Mouse (Mus musculus) gastrocnemius, adult 2 months (tissue): ENCODE data around the gene Ppp1r12b. TPM values are rescaled to one million over a fixed set of nuclear protein-coding genes. Genes with fewer than 3 reads are reported as not detected.

ENCODE experiments used
- DNase-seq: peaks from one replicate; pipeline ENCODE4 v3.0.0; 2022
- H3K27ac ChIP-seq: fragments of 200-600 bp; 2 replicates; pipeline ENCODE4 v1.8.1; 2022; ENCODE audit warnings: mild to moderate bottlenecking
- H3K4me3 ChIP-seq: fragments of 200-600 bp; 2 replicates; pipeline ENCODE4 v1.8.1; 2022; ENCODE audit warnings: mild to moderate bottlenecking, moderate library complexity
- CTCF ChIP-seq: fragments of 200-600 bp; IDR thresholded peaks from 2 replicates; pipeline ENCODE4 v1.8.1; 2022; ENCODE audit warnings: antibody characterized with exemption, mild to moderate bottlenecking, moderate library complexity
- intact Hi-C: fragments of 180-260 bp; cut with DNase I; formaldehyde crosslinking; loops from one replicate; pipeline ENCODE4 v1.15.1; 2025
- total RNA-seq, 2 experiments: library from RNA; stranded (reverse); gene quantifications; 2 replicates each; pipeline ENCODE4 v1.2.3; 2021

The Ppp1r12b gene
- total RNA-seq, 2 experiments from 2014 or later = 172 to 212 TPM

- intact Hi-C loops = loop anchor here (5.0 to 10.0 kb wide), 2 partner anchors 43 to 206 kb away; partner anchors contain the start of gene Ube2t
- peak; percentile 67 for DNase-seq
- Histone ChIP-seq H3K27ac (peak overlapping the region; percentile 88), H3K4me3 (no peak overlapping the region)
- no peak for TF ChIP-seq CTCF
Measured at GRCm38 (mm10) chr1:134759133-134759532, 196.6 kb downstream of the Ppp1r12b start.

GRCm38 (mm10) chr1:134757230-134757629, 198.5 kb downstream of the Ppp1r12b start:
- intact Hi-C loops = loop anchor here (5.0 to 10.0 kb wide), 2 partner anchors 45 to 208 kb away; partner anchors contain the start of gene Ube2t
- no peak for TF ChIP-seq CTCF
- DNase-seq = peak; percentile 66
- Histone ChIP-seq H3K4me3 (no peak overlapping the region), H3K27ac (peak overlapping the region; percentile 88)

DNA sequence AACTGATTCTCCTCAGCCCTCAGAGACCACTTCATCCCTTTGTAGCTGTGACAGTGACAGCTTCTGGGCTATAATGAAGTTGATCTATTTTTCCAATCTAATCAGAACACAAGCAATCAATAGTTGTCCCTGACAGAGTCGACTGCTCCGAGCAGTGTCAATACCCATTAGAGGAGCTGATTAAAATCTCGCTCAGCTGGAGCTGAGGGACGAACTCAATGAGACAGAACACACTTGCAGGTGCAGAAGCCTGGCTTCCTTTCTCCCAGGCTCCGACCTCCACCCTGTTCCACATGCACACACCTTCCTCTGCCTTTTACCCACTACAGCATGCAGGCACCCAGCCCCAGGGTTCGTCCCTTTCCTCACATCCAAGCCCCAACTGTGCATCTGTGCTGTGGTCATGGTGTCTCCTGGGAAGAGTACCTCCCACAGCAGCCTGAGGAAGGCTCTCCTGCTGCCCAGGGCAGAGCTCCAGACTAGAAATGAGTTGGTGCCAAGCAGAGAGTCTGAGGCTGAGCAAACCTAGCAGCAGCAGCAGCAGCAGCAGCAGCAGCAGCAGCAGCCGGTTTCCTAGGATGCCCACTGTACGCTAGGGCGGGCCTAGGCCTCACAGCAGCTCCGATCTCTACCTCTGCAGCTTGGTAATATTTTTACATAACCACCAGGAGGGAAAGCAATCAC, 199.4 kb downstream of the Ppp1r12b start:
- peak overlapping the region; percentile 88 for H3K27ac ChIP-seq
- intact Hi-C loops = loop anchor here (5.0 to 10.0 kb wide), 2 partner anchors 46 to 208 kb away; partner anchors contain the start of gene Ube2t
- no peak for TF ChIP-seq CTCF

DNA sequence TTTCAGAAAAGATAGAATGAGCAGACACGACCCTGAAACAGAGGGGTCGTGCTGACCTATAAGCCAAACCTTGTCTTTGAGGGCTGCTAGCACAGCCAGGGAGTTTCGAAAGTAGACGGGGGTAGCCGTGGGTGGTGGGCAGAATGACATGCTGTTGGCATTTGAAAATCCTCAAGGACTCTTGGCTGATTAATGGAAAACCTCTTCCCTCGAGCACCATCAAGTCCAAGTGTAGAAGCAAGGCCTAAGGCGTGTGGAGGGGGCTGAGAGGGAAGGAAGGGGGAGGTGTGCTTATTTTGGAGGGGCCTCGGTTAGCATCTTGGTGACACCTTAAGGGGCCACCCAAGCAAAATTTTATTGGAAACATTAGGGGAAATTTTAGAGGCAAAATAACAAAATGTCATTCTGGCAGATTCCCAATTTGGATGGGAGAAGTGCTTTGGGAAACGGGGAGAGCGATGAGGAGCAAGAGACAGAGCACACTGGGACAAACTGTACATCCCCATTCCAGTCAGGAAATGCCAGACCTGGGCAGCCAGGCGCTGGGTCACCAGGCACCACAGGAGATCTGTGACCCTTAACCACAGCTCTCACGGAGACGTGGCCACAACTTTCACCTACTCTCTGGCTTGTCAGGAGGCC, 200.1 kb downstream of the Ppp1r12b start:
- peak overlapping the region; percentile 88 for H3K27ac ChIP-seq
- intact Hi-C loops = loop anchor here (5.0 to 10.0 kb wide), 2 partner anchors 47 to 209 kb away; partner anchors contain the start of gene Ube2t
- no peak for DNase-seq
- no peak for TF ChIP-seq CTCF
- no peak overlapping the region for H3K4me3 ChIP-seq

More for the DNA sequence above, 199.4 kb downstream of the Ppp1r12b start:
- no peak overlapping the region for H3K4me3 ChIP-seq
- DNase-seq = no peak

DNA sequence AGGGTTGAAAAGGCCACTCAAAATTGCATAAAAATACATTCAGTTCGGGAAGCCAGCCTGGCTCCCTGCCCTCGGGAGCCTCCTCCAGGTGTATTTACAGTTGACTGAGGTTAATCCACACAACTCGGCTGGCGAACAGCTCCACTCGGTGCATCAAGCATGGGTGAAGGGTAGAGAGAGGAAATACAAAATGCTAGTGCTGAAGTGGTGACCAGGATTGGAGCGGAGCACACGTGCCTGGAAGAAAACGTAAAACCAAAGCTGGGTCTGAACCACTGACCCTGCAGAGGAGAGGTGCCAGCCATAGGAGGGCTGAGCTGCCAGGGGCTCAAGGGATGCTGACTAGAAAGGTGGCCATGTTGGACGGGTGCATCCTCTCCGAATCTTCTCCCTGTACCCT, 200.9 kb downstream of the Ppp1r12b start:
- no peak for TF ChIP-seq CTCF
- DNase-seq = no peak
- Histone ChIP-seq H3K4me3 (no peak overlapping the region), H3K27ac (peak overlapping the region; percentile 88)
- intact Hi-C loops = loop anchor here (5.0 to 10.0 kb wide), 2 partner anchors 47 to 210 kb away; partner anchors contain the start of gene Ube2t

DNA sequence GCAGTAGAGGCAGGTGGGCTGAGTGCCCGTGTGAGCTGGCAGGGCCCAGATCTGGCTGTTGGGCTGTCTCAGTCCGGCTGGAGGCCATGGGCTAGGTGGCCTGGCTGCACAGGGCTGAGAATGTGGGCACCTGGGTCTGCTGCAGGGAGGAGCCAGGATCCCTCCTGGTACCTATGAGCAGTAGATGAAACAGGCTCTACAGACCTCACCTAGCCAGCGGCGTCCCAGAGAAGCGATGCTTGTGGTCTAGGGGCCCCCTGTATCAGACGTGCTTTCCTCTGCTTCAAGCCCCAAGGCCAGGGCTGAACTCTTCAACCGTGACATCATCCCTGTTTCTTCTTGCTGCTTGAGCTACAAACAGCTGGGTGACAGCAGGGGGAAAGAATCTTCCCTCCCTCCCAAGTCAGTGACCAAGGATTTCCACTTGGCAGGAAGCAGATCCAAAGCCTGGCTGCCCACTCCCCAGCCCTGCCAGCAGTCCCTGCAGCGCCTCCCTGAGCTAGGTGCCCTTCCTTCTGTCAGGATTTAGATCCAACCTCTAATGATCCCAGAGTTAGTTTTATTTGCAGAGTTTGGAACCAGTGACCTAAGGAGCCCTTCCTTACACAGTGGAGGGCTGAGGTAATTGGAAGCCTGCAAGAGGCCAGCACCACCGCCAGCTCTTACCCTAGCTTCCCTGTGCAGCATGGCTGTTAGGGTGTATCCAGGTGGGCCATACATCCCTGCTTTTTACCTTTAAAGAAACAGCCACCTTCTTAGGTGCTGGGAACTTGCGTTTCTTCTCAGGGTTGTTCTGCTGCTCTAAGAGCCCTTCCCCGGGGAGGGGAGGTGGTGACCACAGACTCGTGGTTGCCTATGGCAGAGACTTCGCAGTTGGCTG, 201.8 kb downstream of the Ppp1r12b start:
- Histone ChIP-seq H3K4me3 (no peak overlapping the region), H3K27ac (peak overlapping the region; percentile 88)
- TF ChIP-seq CTCF = no peak; the same call in 1 of the 2 replicates
- intact Hi-C loops = loop anchor here (10.0 kb wide), 1 partner anchor 211 kb away; the partner anchor contains the start of gene Ube2t
- peak; percentile 80 for DNase-seq

DNA sequence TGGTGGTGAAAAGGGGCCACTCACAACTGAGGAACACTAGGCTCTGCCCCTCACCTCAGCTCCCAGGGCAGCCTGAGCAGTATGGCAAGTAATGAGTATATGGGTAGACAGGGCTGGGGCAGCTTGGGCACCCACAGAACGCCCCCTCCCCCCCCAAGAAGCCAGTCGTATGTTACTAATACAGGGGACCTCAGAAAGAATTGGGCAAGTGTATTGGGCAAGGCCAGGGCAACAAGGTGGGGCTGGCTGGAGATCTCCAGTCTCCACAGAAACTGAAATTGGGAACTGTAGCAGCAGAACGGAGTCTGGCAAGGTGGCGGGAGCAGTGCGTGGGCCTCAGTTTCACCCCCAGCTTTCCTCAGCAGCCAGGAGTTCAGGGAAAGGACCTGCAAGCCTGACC, 203.3 kb downstream of the Ppp1r12b start:
- intact Hi-C loops = loop anchor here (10.0 kb wide), 1 partner anchor 212 kb away; the partner anchor contains the start of gene Ube2t
- no peak for DNase-seq
- no peak for TF ChIP-seq CTCF
- Histone ChIP-seq H3K27ac (peak overlapping the region; percentile 88), H3K4me3 (no peak overlapping the region)

- intact Hi-C loops = loop anchor here (10.0 kb wide), 1 partner anchor 215 kb away; the partner anchor contains the start of gene Ube2t
- Histone ChIP-seq H3K4me3 (no peak overlapping the region), H3K27ac (peak overlapping the region; percentile 24)
- TF ChIP-seq CTCF = no peak
- peak; percentile 76 for DNase-seq
Measured at GRCm38 (mm10) chr1:134749889-134750288, 205.9 kb downstream of the Ppp1r12b start.

- Histone ChIP-seq H3K27ac (no peak overlapping the region), H3K4me3 (peak overlapping the region; percentile 45)
- intact Hi-C loops = loop anchor here (2.0 kb wide), 2 partner anchors 81 to 107 kb away; no protein-coding TSS in a partner anchor
- no peak for TF ChIP-seq CTCF
- peak; percentile 79 for DNase-seq
Measured at GRCm38 (mm10) chr1:134747236-134748174, 208.2 kb downstream of the Ppp1r12b start.

DNA sequence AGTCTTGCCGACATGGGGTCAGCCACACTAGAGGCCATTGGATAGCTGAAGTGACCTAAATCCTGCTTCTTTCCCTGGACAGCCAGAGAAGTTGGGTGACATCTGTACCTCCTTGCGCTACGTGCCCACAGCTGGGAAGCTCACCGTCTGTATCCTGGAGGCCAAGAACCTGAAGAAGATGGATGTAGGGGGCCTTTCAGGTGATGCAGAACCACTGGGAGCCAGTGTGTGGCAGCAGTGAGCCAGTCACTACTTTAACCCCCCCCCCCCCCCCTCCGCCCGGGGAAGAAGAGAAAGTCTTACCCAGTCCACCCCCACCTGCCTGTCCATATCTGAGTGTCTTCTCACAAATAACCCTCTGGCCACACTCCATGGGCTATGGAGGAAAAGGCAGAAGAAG, 210.1 kb downstream of the Ppp1r12b start:
- peak; percentile 63 for DNase-seq
- intact Hi-C loops = loop anchor here (2.0 kb wide), 2 partner anchors 83 to 109 kb away; no protein-coding TSS in a partner anchor

More for the DNA sequence above, 210.1 kb downstream of the Ppp1r12b start:
- H3K27ac ChIP-seq = 0 out of 2 replicates have a peak overlapping the region, but pooled peaks have one; percentile 5
- peak overlapping the region; percentile 40 for H3K4me3 ChIP-seq
- peak; percentile 83 for TF ChIP-seq CTCF
